Mouse (Mus musculus): ENCODE results near the gene Lekr1. TPM values are rescaled to one million over a fixed set of nuclear protein-coding genes. Genes with fewer than 3 reads are reported as not detected.
"Not testable (repeated sequence)": the region's sequence is repeated elsewhere in the genome, so short reads cannot be mapped to it uniquely, and the experiment has no call there.

The Lekr1 gene
- polyA plus RNA-seq, 1 experiment, result 4.5 TPM

DNA sequence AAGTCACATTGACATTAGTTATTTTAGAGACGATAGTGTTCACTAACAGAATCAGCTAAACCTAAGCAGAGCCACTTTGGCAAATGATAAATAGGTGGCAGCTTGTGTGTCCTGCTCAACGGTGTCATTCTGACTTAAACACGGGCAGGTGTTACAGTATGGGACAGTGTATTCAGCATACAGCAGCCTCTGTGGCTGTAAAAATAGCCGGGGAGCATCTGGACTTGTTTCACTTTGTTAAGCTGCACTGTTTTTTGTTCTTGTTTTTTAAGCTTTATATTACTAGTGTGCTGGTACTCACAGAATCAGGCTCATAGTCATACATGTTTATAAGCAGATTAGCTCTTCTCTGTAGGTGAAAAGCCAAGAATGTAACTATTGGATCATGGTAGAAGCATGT lies 71.8 kb downstream of the Lekr1 start:
- no peak for TF ChIP-seq POLR2A (IDR thresholded peaks at IDR 0.05; ENCODE audit: borderline replicate concordance, insufficient read depth, low read length)
- TF ChIP-seq CTCF (IDR thresholded peaks at IDR 0.05; ENCODE audit: borderline replicate concordance, insufficient read depth, low read depth, low read length), result no peak
- Histone ChIP-seq H3K4me3 (replicated peaks; ENCODE audit: insufficient read depth, low read depth, low read length) (no peak overlapping the region), H3K27me3 (ENCODE audit: control insufficient read depth, insufficient read depth, low read length) (no peaks in the 10 kb centered on the region), H3K4me1 (ENCODE audit: control insufficient read depth, insufficient read depth, low read length) (no peaks in the 10 kb centered on the region), H3K27ac (ENCODE audit: insufficient read depth, low read length) (no peak overlapping the region)
- WGBS, result 71% methylated on average over 4 of the region's 4 CpGs
- DNase-seq, result no peak

DNA sequence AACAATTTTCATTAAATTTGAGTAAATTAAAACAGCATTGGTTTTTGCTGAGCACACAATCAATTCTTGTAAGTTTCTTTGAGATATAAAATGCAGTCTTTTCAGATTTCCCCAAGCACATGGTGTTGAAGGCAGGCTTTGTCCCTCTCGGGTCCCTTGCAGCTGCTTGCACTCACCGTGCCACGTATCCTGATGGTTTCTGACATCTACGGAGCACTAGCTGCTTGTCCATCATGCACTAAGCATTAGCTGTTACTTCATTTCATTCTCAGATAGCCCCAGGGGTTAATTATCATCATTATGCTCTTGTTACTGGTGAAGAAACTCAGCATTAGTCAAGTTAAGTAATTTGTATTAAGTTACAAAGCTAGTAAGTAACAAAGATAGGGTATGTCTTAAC lies 78.9 kb downstream of the Lekr1 start:
- no peak for TF ChIP-seq POLR2A (IDR thresholded peaks at IDR 0.05; ENCODE audit: borderline replicate concordance, insufficient read depth, low read length)
- TF ChIP-seq CTCF (IDR thresholded peaks at IDR 0.05; ENCODE audit: borderline replicate concordance, insufficient read depth, low read depth, low read length), result no peak
- H3K27ac ChIP-seq (ENCODE audit: insufficient read depth, low read length), result no peak overlapping the region
- no peak overlapping the region for H3K4me3 ChIP-seq (replicated peaks; ENCODE audit: insufficient read depth, low read depth, low read length)
- no peaks in the 10 kb centered on the region for H3K4me1 ChIP-seq (ENCODE audit: control insufficient read depth, insufficient read depth, low read length)
- DNase-seq, result no peak
- no peaks in the 10 kb centered on the region for H3K27me3 ChIP-seq (ENCODE audit: control insufficient read depth, insufficient read depth, low read length)
- 34% methylated on average over 4 of the region's 4 CpGs for WGBS

GRCm38 (mm10) chr3:65764511-65765508 lies 98.8 kb downstream of the Lekr1 start:
- H3K4me1 ChIP-seq (ENCODE audit: control insufficient read depth, insufficient read depth, low read length), result peaks cover 4% of the 10 kb centered on the region
- H3K4me3 ChIP-seq (replicated peaks; ENCODE audit: insufficient read depth, low read depth, low read length), result no peak overlapping the region
- peak in 1 of 2 experiments; percentile 4 for DNase-seq
- WGBS, result 34% methylated on average over 20 of the region's 20 CpGs
- H3K27me3 ChIP-seq (ENCODE audit: control insufficient read depth, insufficient read depth, low read length), result no peaks in the 10 kb centered on the region
- TF ChIP-seq POLR2A (IDR thresholded peaks at IDR 0.05; ENCODE audit: borderline replicate concordance, insufficient read depth, low read length), result no peak
- no peak for TF ChIP-seq CTCF (IDR thresholded peaks at IDR 0.05; ENCODE audit: borderline replicate concordance, insufficient read depth, low read depth, low read length)
- H3K27ac ChIP-seq (ENCODE audit: insufficient read depth, low read length), result no peak overlapping the region

GRCm38 (mm10) chr3:65766387-65766786 lies 100.4 kb downstream of the Lekr1 start:
- TF ChIP-seq CTCF (IDR thresholded peaks at IDR 0.05; ENCODE audit: borderline replicate concordance, insufficient read depth, low read depth, low read length), result no peak
- TF ChIP-seq POLR2A (IDR thresholded peaks at IDR 0.05; ENCODE audit: borderline replicate concordance, insufficient read depth, low read length), result no peak
- Histone ChIP-seq H3K27ac (ENCODE audit: insufficient read depth, low read length) (no peak overlapping the region), H3K27me3 (ENCODE audit: control insufficient read depth, insufficient read depth, low read length) (no peaks in the 10 kb centered on the region), H3K4me1 (ENCODE audit: control insufficient read depth, insufficient read depth, low read length) (peaks cover 4% of the 10 kb centered on the region), H3K4me3 (replicated peaks; ENCODE audit: insufficient read depth, low read depth, low read length) (no peak overlapping the region)
- no peak for DNase-seq

GRCm38 (mm10) chr3:65767202-65767862 lies 101.3 kb downstream of the Lekr1 start:
- TF ChIP-seq CTCF (IDR thresholded peaks at IDR 0.05; ENCODE audit: borderline replicate concordance, insufficient read depth, low read depth, low read length) (no peak), POLR2A (IDR thresholded peaks at IDR 0.05; ENCODE audit: borderline replicate concordance, insufficient read depth, low read length) (no peak)
- no peak for DNase-seq
- 78% methylated on average over 6 of the region's 6 CpGs for WGBS
- H3K27ac ChIP-seq (ENCODE audit: insufficient read depth, low read length), result no peak overlapping the region
- H3K27me3 ChIP-seq (ENCODE audit: control insufficient read depth, insufficient read depth, low read length), result no peaks in the 10 kb centered on the region
- no peak overlapping the region for H3K4me3 ChIP-seq (replicated peaks; ENCODE audit: insufficient read depth, low read depth, low read length)
- H3K4me1 ChIP-seq (ENCODE audit: control insufficient read depth, insufficient read depth, low read length), result peaks cover 4% of the 10 kb centered on the region

- DNase-seq; H3K4me1 ChIP-seq (ENCODE audit: control insufficient read depth, insufficient read depth, low read length); H3K27ac ChIP-seq (ENCODE audit: insufficient read depth, low read length); H3K27me3 ChIP-seq (ENCODE audit: control insufficient read depth, insufficient read depth, low read length); H3K4me3 ChIP-seq (replicated peaks; ENCODE audit: insufficient read depth, low read depth, low read length): not testable (repeated sequence)
- WGBS, result 62% methylated on average over 7 of the region's 7 CpGs
These were observed 103.6 kb downstream of the Lekr1 start for GRCm38 (mm10) chr3:65769666-65770065.

DNA sequence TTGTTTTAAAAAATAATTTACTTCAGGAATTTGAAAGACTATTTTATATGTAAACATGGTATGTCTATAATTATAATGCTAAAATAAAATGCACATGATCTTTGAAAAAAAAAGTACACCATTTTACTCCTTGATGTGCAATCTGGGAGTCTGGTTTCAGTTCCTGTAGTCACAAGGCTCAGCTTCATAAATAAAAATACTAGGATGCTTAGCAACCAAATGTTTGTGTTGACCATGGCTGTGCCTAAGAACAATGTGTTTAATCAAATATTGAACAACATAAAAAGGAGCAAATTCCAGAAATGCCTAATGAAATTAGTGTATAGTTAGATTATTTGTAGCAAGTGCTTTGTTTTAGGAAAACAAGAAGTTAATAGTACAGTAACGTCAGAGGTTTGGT lies 107.9 kb downstream of the Lekr1 start:
- no peaks in the 10 kb centered on the region for H3K27me3 ChIP-seq (ENCODE audit: control insufficient read depth, insufficient read depth, low read length)
- no peak overlapping the region for H3K4me3 ChIP-seq (replicated peaks; ENCODE audit: insufficient read depth, low read depth, low read length)
- TF ChIP-seq CTCF (IDR thresholded peaks at IDR 0.05; ENCODE audit: borderline replicate concordance, insufficient read depth, low read depth, low read length) (no peak), POLR2A (IDR thresholded peaks at IDR 0.05; ENCODE audit: borderline replicate concordance, insufficient read depth, low read length) (no peak)
- H3K27ac ChIP-seq (ENCODE audit: insufficient read depth, low read length), result no peak overlapping the region
- no peaks in the 10 kb centered on the region for H3K4me1 ChIP-seq (ENCODE audit: control insufficient read depth, insufficient read depth, low read length)
- DNase-seq, result no peak
- 80% methylated on average over 1 of the region's 1 CpGs for WGBS

DNA sequence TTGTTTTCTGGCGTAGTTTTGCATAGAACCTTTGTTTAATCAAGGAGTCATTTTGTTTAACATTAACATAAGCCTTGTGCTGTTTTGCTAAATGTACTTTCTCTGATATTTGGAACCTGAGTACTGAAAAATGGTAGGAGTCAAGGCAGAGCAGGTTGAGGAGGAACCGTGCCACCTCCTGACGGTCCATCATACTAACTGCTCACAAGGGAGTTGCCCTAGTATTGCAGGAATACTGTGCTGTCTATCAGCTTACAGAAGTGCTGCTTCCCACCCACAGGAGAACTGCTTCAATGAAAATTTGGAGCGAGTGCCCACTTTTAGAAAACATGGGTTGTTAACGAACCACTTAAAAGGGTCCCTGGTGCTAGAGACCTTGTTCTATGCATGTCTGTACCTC lies 109.1 kb downstream of the Lekr1 start:
- no peaks in the 10 kb centered on the region for H3K27me3 ChIP-seq (ENCODE audit: control insufficient read depth, insufficient read depth, low read length)
- no peak overlapping the region for H3K27ac ChIP-seq (ENCODE audit: insufficient read depth, low read length)
- H3K4me3 ChIP-seq (replicated peaks; ENCODE audit: insufficient read depth, low read depth, low read length), result no peak overlapping the region
- no peak for TF ChIP-seq CTCF (IDR thresholded peaks at IDR 0.05; ENCODE audit: borderline replicate concordance, insufficient read depth, low read depth, low read length)
- TF ChIP-seq POLR2A (IDR thresholded peaks at IDR 0.05; ENCODE audit: borderline replicate concordance, insufficient read depth, low read length), result no peak
- 60% methylated on average over 5 of the region's 5 CpGs for WGBS
- DNase-seq, result no peak
- no peaks in the 10 kb centered on the region for H3K4me1 ChIP-seq (ENCODE audit: control insufficient read depth, insufficient read depth, low read length)

All from cerebellum, adult 2 months (tissue).